Mouse (Mus musculus) B cell, adult 2 months (primary cell): ENCODE measurements at regions not wholly inside any gene's neighbourhood (a gene's known extent, or its start where the extent isn't known, plus 50 kb on each side); places are given as distances from the start of the nearest gene placed in this dataset.

ENCODE experiments used
- DNase-seq, 2 experiments: peaks; one replicate each; pipeline ENCODE4 v3.0.0; 2022

- DNase-seq = no peak
These were observed 53.6 kb upstream of the Ifnlr1 start for GRCm38 (mm10) chr4:135632443-135632842.

DNA sequence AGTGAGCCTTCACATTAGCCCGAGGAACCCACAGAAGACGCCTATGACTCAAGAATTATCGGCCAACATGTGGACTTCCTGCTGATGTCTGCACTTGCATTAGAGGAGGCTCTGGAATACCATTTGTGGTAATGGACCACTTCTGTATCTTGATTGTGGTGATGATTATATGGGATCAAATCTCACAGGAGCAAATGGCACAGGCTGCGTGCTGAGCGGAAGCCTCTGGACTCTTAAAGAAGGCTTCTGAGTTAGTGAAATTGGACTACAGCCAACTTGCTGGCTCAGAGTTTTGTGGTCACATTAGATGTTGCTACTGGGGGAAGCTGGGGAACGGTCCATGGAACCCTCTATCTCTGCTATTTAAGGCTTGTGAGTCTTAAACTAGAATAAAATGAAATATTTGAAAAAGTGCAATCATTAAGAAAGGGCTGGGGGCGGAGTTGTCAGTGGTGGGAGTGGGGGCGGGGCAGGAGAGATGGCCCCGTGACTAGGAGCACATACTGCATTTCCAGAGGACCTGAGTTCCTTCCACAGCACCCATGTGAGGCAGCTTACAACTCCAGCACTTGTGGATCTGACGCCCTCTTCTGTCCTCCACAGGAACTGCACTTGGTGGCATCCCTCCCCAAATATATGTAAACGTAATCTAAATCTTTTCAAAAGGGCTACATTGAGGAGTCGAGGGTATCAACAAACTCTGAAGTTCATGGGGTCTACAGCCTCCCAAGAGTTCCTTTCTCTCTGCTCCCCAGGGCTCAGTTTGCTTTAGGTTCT lies 56.1 kb upstream of the Ifnlr1 start:
- DNase-seq = no peak

DNA sequence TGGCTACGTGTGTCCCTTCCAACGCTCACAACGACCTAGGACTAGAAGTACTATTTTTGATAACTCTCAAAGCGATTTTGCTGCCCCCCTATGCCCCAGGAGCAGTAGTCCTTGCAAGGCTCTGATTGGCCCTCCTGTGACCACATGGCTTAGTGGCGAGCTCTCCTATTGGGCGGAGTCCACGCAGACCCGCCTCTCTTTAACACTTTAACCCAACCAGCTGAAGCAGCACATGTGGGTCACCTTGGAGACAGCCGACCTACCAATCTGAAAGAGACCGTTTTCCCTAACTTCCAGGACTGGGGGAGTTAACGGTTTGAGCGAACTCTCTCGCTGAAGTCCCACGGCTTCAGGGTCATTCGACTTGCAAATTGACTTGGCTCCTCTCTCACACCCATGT lies 53.0 kb upstream of the Grhl3 start:
- DNase-seq = no peak

GRCm38 (mm10) chr4:135623121-135623707 lies 49.8 kb upstream of the Grhl3 start:
- peak; percentile 13 for DNase-seq
